In genomic region chr3:146196301-146196700, GRCm38 (mm10) we compare ENCODE assay signal across 24 mouse cellular contexts. TPM values are rescaled to one million over a fixed set of nuclear protein-coding genes. Genes with fewer than 3 reads are reported as not detected.
A peak's percentile ranks its signal among the peaks of the same experiment; 100 is the strongest.
DNase-seq lines count a peak whose midpoint lies in the region; ATAC-seq and TF ChIP-seq lines count a peak whose summit lies in the region.
"Had no signal": no experiment of that assay in that cellular context is flagged by ENCODE, and none has a peak within 500 bp of the region (broad histone marks: within the 10 kb centered on the region; RNA-seq: fewer than 3 reads in every experiment).

No protein-coding gene starts in this region.

- no peak for TF ChIP-seq CTCF in brain, embryonic 14.5 days (IDR thresholded peaks at IDR 0.05; ENCODE audit: borderline replicate concordance, extremely low read depth, insufficient read depth, insufficient read length)

- no peak for TF ChIP-seq POLR2A in brain, embryonic 14.5 days (IDR thresholded peaks at IDR 0.05; ENCODE audit: borderline replicate concordance, extremely low read depth, insufficient read depth, insufficient read length, poor library complexity, severe bottlenecking)

- no peak for ATAC-seq in hindbrain, embryonic 15.5 days (ENCODE audit: low FRiP score, low read depth)
- no peak for ATAC-seq in hindbrain, embryonic 11.5 days (ENCODE audit: low FRiP score)
- peak; percentile 40; the same call in 1 of the 2 replicates for ATAC-seq in midbrain, embryonic 16.5 days
- ATAC-seq: lung, postnatal 0 days had no signal

- H3K9me3 ChIP-seq in heart, embryonic 10.5 days = no peaks in the 10 kb centered on the region
- no peaks in the 10 kb centered on the region for H3K9me3 ChIP-seq in hindbrain, embryonic 15.5 days
- no peaks in the 10 kb centered on the region for H3K9me3 ChIP-seq in hindbrain, embryonic 11.5 days (ENCODE audit: control insufficient read depth, low read length)
- H3K9me3 ChIP-seq in midbrain, embryonic 16.5 days (replicated peaks; ENCODE audit: control insufficient read depth, low read length, poor library complexity, severe bottlenecking) = no peaks in the 10 kb centered on the region
- H3K9me3 ChIP-seq: embryonic facial prominence, embryonic 15.5 days; hindbrain, embryonic 10.5 days; neural tube, embryonic 12.5 days had no signal

- no peak for DNase-seq in heart, embryonic 10.5 days (ENCODE audit: low spot score)
- no peak for DNase-seq in heart, adult 9 months (ENCODE audit: low spot score in 2 of 2)
- DNase-seq in hindbrain, embryonic 11.5 days (ENCODE audit: low spot score) = no peak
- peak; percentile 32 for DNase-seq in brain, embryonic 14.5 days (ENCODE audit: low read depth)
- no peak for DNase-seq in neural tube, embryonic 10.5 days (ENCODE audit: extremely low spot score, low spot score)
- DNase-seq in thymus, postnatal 36 days = no peak
- DNase-seq: adrenal gland, postnatal 25 days; cerebellum, adult 11-12 months; cerebellum, postnatal 36 days; heart, adult 18-20 months; left cerebral cortex, postnatal 4 days; liver; right cerebral cortex, adult 18-20 months; spleen, adult 18-20 months; thymus, postnatal 4 days had no signal

- H3K4me3 ChIP-seq in heart, embryonic 10.5 days = no peak overlapping the region
- H3K4me3 ChIP-seq in hindbrain, embryonic 15.5 days = no peak overlapping the region
- no peak overlapping the region for H3K4me3 ChIP-seq in hindbrain, embryonic 11.5 days (ENCODE audit: low read depth, low read length)
- no peak overlapping the region for H3K4me3 ChIP-seq in midbrain, embryonic 16.5 days (ENCODE audit: low read depth, low read length)
- H3K4me3 ChIP-seq: embryonic facial prominence, embryonic 15.5 days; hindbrain, embryonic 10.5 days; left cerebral cortex, adult 2 months; neural tube, embryonic 12.5 days had no signal

- H3K36me3 ChIP-seq in heart, embryonic 10.5 days = no peaks in the 10 kb centered on the region
- no peaks in the 10 kb centered on the region for H3K36me3 ChIP-seq in hindbrain, embryonic 15.5 days
- H3K36me3 ChIP-seq in hindbrain, embryonic 11.5 days (ENCODE audit: control insufficient read depth, insufficient read depth, low read length) = no peaks in the 10 kb centered on the region
- no peaks in the 10 kb centered on the region for H3K36me3 ChIP-seq in midbrain, embryonic 16.5 days (ENCODE audit: control insufficient read depth, insufficient read depth, low read length)
- H3K36me3 ChIP-seq: embryonic facial prominence, embryonic 15.5 days; hindbrain, embryonic 10.5 days; neural tube, embryonic 12.5 days had no signal

- H3K27me3 ChIP-seq in heart, embryonic 10.5 days (ENCODE audit: insufficient read depth, poor library complexity, severe bottlenecking) = no peaks in the 10 kb centered on the region
- no peaks in the 10 kb centered on the region for H3K27me3 ChIP-seq in hindbrain, embryonic 15.5 days
- H3K27me3 ChIP-seq in hindbrain, embryonic 11.5 days (ENCODE audit: control insufficient read depth, insufficient read depth, low read length) = 0 out of 2 replicates have a peak, but pooled peaks cover 2% of the 10 kb centered on the region
- no peaks in the 10 kb centered on the region for H3K27me3 ChIP-seq in midbrain, embryonic 16.5 days (ENCODE audit: control insufficient read depth, insufficient read depth, low read depth, low read length)
- H3K27me3 ChIP-seq: CH12.LX; embryonic facial prominence, embryonic 15.5 days had no signal

- WGBS in heart, embryonic 10.5 days = 68% methylated on average over 6 of the region's 6 CpGs
- 27% methylated on average over 6 of the region's 6 CpGs for WGBS in hindbrain, embryonic 15.5 days
- 40% methylated on average over 6 of the region's 6 CpGs for WGBS in hindbrain, embryonic 11.5 days
- 30% methylated on average over 6 of the region's 6 CpGs for WGBS in midbrain, embryonic 16.5 days

- peak overlapping the region; percentile 73 for H3K27ac ChIP-seq in heart, embryonic 10.5 days
- H3K27ac ChIP-seq in hindbrain, embryonic 15.5 days (replicated peaks) = 0 out of 2 replicates have a peak overlapping the region, but pooled peaks have one; percentile 1
- no peak overlapping the region for H3K27ac ChIP-seq in hindbrain, embryonic 11.5 days (ENCODE audit: low read depth, low read length)
- H3K27ac ChIP-seq in midbrain, embryonic 16.5 days (ENCODE audit: low read length) = no peak overlapping the region
- H3K27ac ChIP-seq: embryonic facial prominence, embryonic 15.5 days; hindbrain, embryonic 10.5 days; left cerebral cortex, adult 2 months; neural tube, embryonic 12.5 days had no signal

- peaks cover 35% of the 10 kb centered on the region for H3K4me1 ChIP-seq in heart, embryonic 10.5 days
- H3K4me1 ChIP-seq in hindbrain, embryonic 15.5 days (replicated peaks) = peaks cover 14% of the 10 kb centered on the region; the same call in 1 of the 2 replicates
- no peaks in the 10 kb centered on the region for H3K4me1 ChIP-seq in hindbrain, embryonic 11.5 days (replicated peaks; ENCODE audit: control insufficient read depth, insufficient read depth, low read length)
- no peaks in the 10 kb centered on the region for H3K4me1 ChIP-seq in midbrain, embryonic 16.5 days (ENCODE audit: control insufficient read depth, insufficient read depth, low read length)
- H3K4me1 ChIP-seq: embryonic facial prominence, embryonic 15.5 days had no signal

- no peak overlapping the region for H3K4me2 ChIP-seq in hindbrain, embryonic 15.5 days
- H3K4me2 ChIP-seq in hindbrain, embryonic 11.5 days (replicated peaks; ENCODE audit: low read depth, low read length) = no peak overlapping the region
- H3K4me2 ChIP-seq in midbrain, embryonic 16.5 days (ENCODE audit: low read length) = no peak overlapping the region
- H3K4me2 ChIP-seq: embryonic facial prominence, embryonic 15.5 days; neural tube, embryonic 12.5 days had no signal

- H3K9ac ChIP-seq in hindbrain, embryonic 15.5 days = no peak overlapping the region
- no peak overlapping the region for H3K9ac ChIP-seq in hindbrain, embryonic 11.5 days (ENCODE audit: low read depth, low read length)
- no peak overlapping the region for H3K9ac ChIP-seq in midbrain, embryonic 16.5 days (ENCODE audit: low read depth, low read length)
- H3K9ac ChIP-seq: embryonic facial prominence, embryonic 15.5 days; neural tube, embryonic 12.5 days had no signal

RNA-seq across cellular contexts. Expression of gene Lpar3, which starts 24.5 kb away (rescaled TPM):
- polyA plus RNA-seq in heart, embryonic 10.5 days (2016; fragmentation: Nextera tagmentation; extraction: Ambion mirVana) = 27.0 and 50.0 TPM in 2 replicates
- 0.49 TPM in 2 replicates for polyA plus RNA-seq in hindbrain, embryonic 15.5 days (2015; fragmentation: Nextera tagmentation; extraction: Ambion mirVana)
- 1.4 and 1.5 TPM in 2 replicates for polyA plus RNA-seq in hindbrain, embryonic 11.5 days (2014; fragmentation: Nextera tagmentation; extraction: Ambion mirVana)
- polyA plus RNA-seq in brain, embryonic 14.5 days (2012; rRNA removed) = 0.26 and 0.52 TPM in 2 replicates
- polyA plus RNA-seq in midbrain, embryonic 16.5 days (2015; fragmentation: Nextera tagmentation; extraction: Ambion mirVana) = 0.44 and 0.70 TPM in 2 replicates

RNA-seq across cellular contexts. Expression of gene Mcoln2, which starts 46.7 kb away (rescaled TPM):
- 0.18 and 0.44 TPM in 2 replicates for polyA plus RNA-seq in heart, embryonic 10.5 days (2016; fragmentation: Nextera tagmentation; extraction: Ambion mirVana)
- 0.27 and 0.28 TPM in 2 replicates for polyA plus RNA-seq in hindbrain, embryonic 15.5 days (2015; fragmentation: Nextera tagmentation; extraction: Ambion mirVana)
- 0.28 and 0.57 TPM in 2 replicates for polyA plus RNA-seq in hindbrain, embryonic 11.5 days (2014; fragmentation: Nextera tagmentation; extraction: Ambion mirVana)
- 0.09 and 0.19 TPM in 2 replicates for polyA plus RNA-seq in brain, embryonic 14.5 days (2012; rRNA removed)
- polyA plus RNA-seq in midbrain, embryonic 16.5 days (2015; fragmentation: Nextera tagmentation; extraction: Ambion mirVana) = 0.18 TPM in 1 of 2 replicates, not detected in the other
- polyA plus RNA-seq: frontal cortex, adult 2 months had no signal

Comparison
In these comparisons a context has a peak if more than half of its experiments do, and no peak if none do; other contexts are left out.
1. H3K27ac ChIP-seq: peak in heart, embryonic 10.5 days (single experiment) and hindbrain, embryonic 15.5 days (single experiment); none in hindbrain, embryonic 11.5 days (single experiment) and midbrain, embryonic 16.5 days (single experiment).
2. RNA of gene Lpar3, which starts 24.5 kb away (polyA plus RNA-seq): 27.0 to 50.0 TPM in heart, embryonic 10.5 days; 1.4 to 1.5 TPM in hindbrain, embryonic 11.5 days, 0.44 to 0.70 TPM in midbrain, embryonic 16.5 days, 0.26 to 0.52 TPM in brain, embryonic 14.5 days and 0.49 TPM in hindbrain, embryonic 15.5 days; every median in the first group is over 10 times any median in the second.